Mouse (Mus musculus) heart, postnatal 14 days (tissue): Measurements from ENCODE around the gene Lhx5. TPM values are rescaled to one million over a fixed set of nuclear protein-coding genes. Genes with fewer than 3 reads are reported as not detected.

Experiments used
- total RNA-seq, 2 experiments: library from RNA; stranded (reverse); gene quantifications; 2 replicates each; pipeline ENCODE4 v1.2.3; 2021

Lhx5 gene
- total RNA-seq, 2 experiments from 2014 or later: not detected

Other genes with a start within 250 kb of the Lhx5 start
- gene Sdsl, start 41.1 kb downstream of the Lhx5 start, total RNA-seq: 10 to 100 TPM in 1 of 2 experiments, 1 to 10 TPM in 1; 8.7 to 10.9 TPM
- gene Sds, start 44.8 kb downstream of the Lhx5 start, total RNA-seq: not detected
- 10 to 100 TPM; 37.5 to 42.2 TPM for gene Plbd2, start 71.9 kb downstream of the Lhx5 start, total RNA-seq
- 10 to 100 TPM in 1 of 2 experiments, 1 to 10 TPM in 1; 8.7 to 16.4 TPM for gene Slc8b1, start 79.5 kb downstream of the Lhx5 start, total RNA-seq
- 10 to 100 TPM; 34.1 to 39.0 TPM for gene Tpcn1, start 157.0 kb downstream of the Lhx5 start, total RNA-seq
- under 1 TPM in 1 of 2 experiments, not detected in 1; 0.15 TPM for gene Iqcd, start 157.3 kb downstream of the Lhx5 start, total RNA-seq
- gene Rita1, start 180.9 kb downstream of the Lhx5 start, total RNA-seq: 10 to 100 TPM; 15.1 to 18.3 TPM
- gene Ddx54, start 181.0 kb downstream of the Lhx5 start, total RNA-seq: 10 to 100 TPM; 20.4 to 22.5 TPM
- not detected for gene Cfap73, start 202.5 kb downstream of the Lhx5 start, total RNA-seq
- under 1 TPM in 1 of 2 experiments, not detected in 1; 0.59 TPM for gene Rasal1, start 217.1 kb downstream of the Lhx5 start, total RNA-seq